Mouse (Mus musculus) liver, embryonic 16.5 days (tissue): ENCODE measurements around the gene Jsrp1. TPM values are rescaled to one million over a fixed set of nuclear protein-coding genes. Genes with fewer than 3 reads are reported as not detected.

Experiments used
- ATAC-seq: fragments of 200-750 bp; cut with Nextera tagmentation; 2 replicates; pipeline ENCODE4 v1.8.0; 2017; ENCODE audit warnings: low read depth, mild to moderate bottlenecking, moderate number of reproducible peaks, moderate library complexity
- H3K27ac ChIP-seq: fragments of 300-500 bp; sonication (generic); 2 replicates; pipeline ENCODE4 v1.5.1; 2014; ENCODE audit warnings: mild to moderate bottlenecking, low read length
- H3K27me3 ChIP-seq: fragments of 300-500 bp; sonication (generic); 2 replicates; pipeline ENCODE4 v1.6.1; 2014; ENCODE audit warnings: low read depth, low read length, mixed read lengths; ENCODE audit not compliant: control insufficient read depth, insufficient read depth
- H3K36me3 ChIP-seq: fragments of 300-500 bp; sonication (generic); 2 replicates; pipeline ENCODE4 v1.6.1; 2014; ENCODE audit warnings: mild to moderate bottlenecking; ENCODE audit not compliant: control insufficient read depth, insufficient read depth
- H3K4me1 ChIP-seq: fragments of 300-500 bp; sonication (generic); 2 replicates; pipeline ENCODE4 v1.6.1; 2014; ENCODE audit warnings: low read depth, low read length, mixed read lengths; ENCODE audit not compliant: control insufficient read depth
- H3K4me2 ChIP-seq: fragments of 300-500 bp; sonication (generic); 2 replicates; pipeline ENCODE4 v1.6.1; 2014; ENCODE audit warnings: low read depth, low read length, mixed read lengths
- H3K4me3 ChIP-seq: fragments of 300-500 bp; sonication (generic); 2 replicates; pipeline ENCODE4 v1.5.1; 2014; ENCODE audit warnings: low read depth, mild to moderate bottlenecking, low read length
- H3K9ac ChIP-seq: fragments of 300-500 bp; sonication (generic); 2 replicates; pipeline ENCODE4 v1.6.1; 2014; ENCODE audit warnings: low read depth, low read length
- H3K9me3 ChIP-seq: fragments of 300-500 bp; sonication (generic); replicated peaks from 2 replicates; pipeline ENCODE4 v1.6.1; 2016; ENCODE audit warnings: low read length; ENCODE audit not compliant: control insufficient read depth
- WGBS: fragments of 180-500 bp; shearing (Covaris S2); extraction: QIAGEN DNeasy Blood & Tissue Kit; methylation state at CpG from one replicate; pipeline ENCODE4 v1.1.7; 2014; ENCODE audit not compliant: insufficient replicate concordance; 5-methylcytosine and 5-hydroxymethylcytosine counted together
- polyA plus RNA-seq: library from polyadenylated mRNA; unstranded; fragments of >200 nt; fragmentation: Nextera tagmentation; extraction: Ambion mirVana; gene quantifications from 2 replicates; pipeline ENCODE4 v1.2.1, GENCODE M21; 2015

Jsrp1 gene
- polyA plus RNA-seq, 1 experiment from 2014 or later: 1.2 TPM

DNA sequence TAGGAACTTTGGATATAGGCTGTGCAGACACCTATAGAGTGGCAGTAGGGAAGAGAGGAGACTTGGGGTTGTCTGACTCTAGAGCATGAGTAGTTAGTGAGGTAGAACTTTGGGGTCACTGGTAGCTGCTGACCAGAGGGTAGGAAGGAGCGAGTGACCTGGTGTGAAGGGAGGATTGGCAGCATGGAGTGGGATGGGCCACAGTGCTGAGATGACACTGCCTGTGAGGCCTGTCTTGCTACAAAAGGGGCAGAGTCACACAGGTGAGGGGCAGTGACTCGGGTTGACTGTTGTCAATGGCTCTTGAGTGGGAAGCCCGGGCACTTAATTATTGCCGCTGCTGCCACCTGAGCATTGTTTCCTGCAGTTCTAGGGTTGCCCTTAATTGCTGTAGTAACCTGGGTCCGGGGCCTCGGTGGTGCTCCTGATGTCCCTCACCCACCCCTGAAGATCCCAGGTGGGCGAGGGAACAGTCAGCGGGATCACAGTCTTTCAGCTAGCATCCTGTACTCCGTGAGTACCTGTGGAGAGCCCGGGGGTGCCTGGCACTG is 14.6 kb upstream of the Jsrp1 start:
- Histone ChIP-seq H3K4me3 (peak overlapping the region; percentile 75), H3K9me3 (no peaks in the 10 kb centered on the region), H3K4me2 (peak overlapping the region; percentile 86), H3K36me3 (peaks cover 19% of the 10 kb centered on the region), H3K27me3 (no peaks in the 10 kb centered on the region; the same call in 1 of the 2 replicates), H3K4me1 (peaks cover 62% of the 10 kb centered on the region), H3K9ac (peak overlapping the region; percentile 79), H3K27ac (peak overlapping the region; percentile 92)
- 76% methylated on average over 10 of the region's 10 CpGs for WGBS
- ATAC-seq: no peak

- WGBS: 6% methylated on average over 29 of the region's 29 CpGs
- Histone ChIP-seq H3K4me1 (peaks cover 65% of the 10 kb centered on the region), H3K4me3 (peak overlapping the region; percentile 75), H3K36me3 (peaks cover 19% of the 10 kb centered on the region), H3K9ac (peak overlapping the region; percentile 79), H3K27me3 (no peaks in the 10 kb centered on the region), H3K4me2 (peak overlapping the region; percentile 86), H3K27ac (peak overlapping the region; percentile 92), H3K9me3 (no peaks in the 10 kb centered on the region)
- no peak for ATAC-seq
These were observed 14.0 kb upstream of the Jsrp1 start for GRCm38 (mm10) chr10:80827063-80827869.

GRCm38 (mm10) chr10:80826151-80827062 is 13.1 kb upstream of the Jsrp1 start, which contains the start of gene Oaz1:
Oaz1 (plus strand) TSS chr10:80826656.
- H3K27me3 ChIP-seq: no peaks in the 10 kb centered on the region
- WGBS: under 1% methylated on average over 76 of the region's 82 CpGs
- peak; percentile 92 for ATAC-seq

DNA sequence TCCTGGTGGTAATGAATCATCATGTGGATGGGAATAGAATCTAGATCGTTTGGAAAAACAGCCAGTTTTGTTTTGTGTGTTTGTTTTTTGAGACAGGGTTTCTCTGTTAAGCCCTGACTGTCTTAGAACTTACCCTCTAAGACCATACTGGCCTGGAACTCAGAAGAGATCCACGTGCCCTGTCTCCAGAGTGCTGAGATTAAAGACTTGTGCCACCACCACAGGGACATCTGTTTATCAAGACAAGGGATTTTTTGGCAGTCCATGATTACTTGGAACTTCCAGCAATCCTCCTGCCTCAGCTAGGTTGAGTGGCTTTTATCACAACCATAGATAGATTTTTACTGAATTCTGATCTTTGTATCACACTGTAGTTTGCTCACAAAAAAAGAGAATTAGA is 11.5 kb upstream of the Jsrp1 start:
- Histone ChIP-seq H3K9ac (peak overlapping the region; percentile 13; the same call in 1 of the 2 replicates), H3K27ac (peak overlapping the region; percentile 82), H3K4me3 (no peak overlapping the region), H3K9me3 (no peaks in the 10 kb centered on the region), H3K36me3 (peaks cover 12% of the 10 kb centered on the region), H3K4me2 (0 out of 2 replicates have a peak overlapping the region, but pooled peaks have one; percentile 33), H3K4me1 (peaks cover 54% of the 10 kb centered on the region), H3K27me3 (no peaks in the 10 kb centered on the region)
- 31% methylated on average over 2 of the region's 2 CpGs for WGBS
- no peak for ATAC-seq

More at GRCm38 (mm10) chr10:80826151-80827062, 13.1 kb upstream of the Jsrp1 start, which contains the start of gene Oaz1:
- Histone ChIP-seq H3K4me3 (peak within 1 kb of the TSS; percentile 75), H3K36me3 (peaks cover 19% of the 10 kb centered on the region), H3K9ac (peak within 1 kb of the TSS; percentile 79), H3K27ac (peak within 1 kb of the TSS; percentile 92), H3K4me2 (peak within 1 kb of the TSS; percentile 86), H3K9me3 (no peaks in the 10 kb centered on the region), H3K4me1 (peaks cover 64% of the 10 kb centered on the region)

GRCm38 (mm10) chr10:80823847-80824643 is 10.7 kb upstream of the Jsrp1 start:
- peak overlapping the region; percentile 13 for H3K9ac ChIP-seq
- ATAC-seq: no peak
- peaks cover 4% of the 10 kb centered on the region for H3K36me3 ChIP-seq
- peaks cover 54% of the 10 kb centered on the region for H3K4me1 ChIP-seq
- H3K4me3 ChIP-seq: no peak overlapping the region
- H3K27ac ChIP-seq: peak overlapping the region; percentile 82
- no peaks in the 10 kb centered on the region for H3K9me3 ChIP-seq
- H3K4me2 ChIP-seq: peak overlapping the region; percentile 33
- WGBS: 22% methylated on average over 8 of the region's 8 CpGs
- H3K27me3 ChIP-seq: no peaks in the 10 kb centered on the region

DNA sequence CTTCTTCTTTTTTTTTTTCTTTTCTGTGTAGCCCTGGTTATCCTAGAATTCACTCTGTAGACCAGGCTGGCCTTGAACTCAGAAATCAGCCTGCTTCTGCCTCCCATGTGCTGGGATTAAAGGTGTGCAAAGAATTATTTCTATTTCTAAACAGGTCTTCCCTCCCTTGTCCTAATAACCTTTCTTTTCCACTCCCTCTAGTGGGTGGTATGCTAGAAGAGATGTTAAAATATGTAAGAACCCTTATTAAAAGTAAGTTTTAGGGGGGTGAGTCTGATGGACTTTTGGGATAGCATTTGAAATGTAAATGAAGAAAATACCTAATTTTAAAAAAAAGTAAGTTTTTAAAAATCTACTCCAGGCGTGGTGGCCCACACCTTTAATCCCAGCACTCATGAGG is 10.0 kb upstream of the Jsrp1 start:
- no peak for ATAC-seq
- no peak overlapping the region for H3K4me2 ChIP-seq
- H3K4me3 ChIP-seq: no peak overlapping the region
- H3K27me3 ChIP-seq: no peaks in the 10 kb centered on the region
- H3K9me3 ChIP-seq: no peaks in the 10 kb centered on the region
- WGBS: 57% methylated on average over 1 of the region's 1 CpGs
- H3K9ac ChIP-seq: no peak overlapping the region
- H3K27ac ChIP-seq: peak overlapping the region; percentile 82
- H3K36me3 ChIP-seq: no peaks in the 10 kb centered on the region; the same call in 1 of the 2 replicates
- H3K4me1 ChIP-seq: peaks cover 59% of the 10 kb centered on the region

- Histone ChIP-seq H3K36me3 (no peaks in the 10 kb centered on the region), H3K4me2 (no peak overlapping the region), H3K27ac (peak overlapping the region; percentile 85), H3K4me1 (peaks cover 53% of the 10 kb centered on the region), H3K9ac (0 out of 2 replicates have a peak overlapping the region, but pooled peaks have one; percentile 13), H3K27me3 (no peaks in the 10 kb centered on the region), H3K9me3 (no peaks in the 10 kb centered on the region), H3K4me3 (no peak overlapping the region)
- WGBS: 74% methylated on average over 5 of the region's 5 CpGs
- no peak for ATAC-seq
These were observed 9.2 kb upstream of the Jsrp1 start for GRCm38 (mm10) chr10:80822528-80822927.

- WGBS: 43% methylated on average over 2 of the region's 2 CpGs
- Histone ChIP-seq H3K36me3 (no peaks in the 10 kb centered on the region), H3K9ac (0 out of 2 replicates have a peak overlapping the region, but pooled peaks have one; percentile 13), H3K27ac (peak overlapping the region; percentile 85), H3K9me3 (no peaks in the 10 kb centered on the region), H3K27me3 (no peaks in the 10 kb centered on the region), H3K4me2 (no peak overlapping the region), H3K4me1 (peaks cover 52% of the 10 kb centered on the region), H3K4me3 (no peak overlapping the region)
- ATAC-seq: no peak
These were observed 8.7 kb upstream of the Jsrp1 start for GRCm38 (mm10) chr10:80821991-80822390.
